Mouse (Mus musculus) adrenal gland, postnatal 0 days (tissue): ENCODE data around the gene Gabbr2. TPM values are rescaled to one million over a fixed set of nuclear protein-coding genes. Genes with fewer than 3 reads are reported as not detected.

ENCODE experiments used
- polyA plus RNA-seq: library from polyadenylated mRNA; unstranded; fragments of >200 nt; fragmentation: Nextera tagmentation; extraction: Ambion mirVana; gene quantifications from 2 replicates; pipeline ENCODE4 v1.2.1, GENCODE M21; 2015

Gabbr2 gene
- 0.17 and 0.41 TPM in 2 replicates for polyA plus RNA-seq

DNA sequence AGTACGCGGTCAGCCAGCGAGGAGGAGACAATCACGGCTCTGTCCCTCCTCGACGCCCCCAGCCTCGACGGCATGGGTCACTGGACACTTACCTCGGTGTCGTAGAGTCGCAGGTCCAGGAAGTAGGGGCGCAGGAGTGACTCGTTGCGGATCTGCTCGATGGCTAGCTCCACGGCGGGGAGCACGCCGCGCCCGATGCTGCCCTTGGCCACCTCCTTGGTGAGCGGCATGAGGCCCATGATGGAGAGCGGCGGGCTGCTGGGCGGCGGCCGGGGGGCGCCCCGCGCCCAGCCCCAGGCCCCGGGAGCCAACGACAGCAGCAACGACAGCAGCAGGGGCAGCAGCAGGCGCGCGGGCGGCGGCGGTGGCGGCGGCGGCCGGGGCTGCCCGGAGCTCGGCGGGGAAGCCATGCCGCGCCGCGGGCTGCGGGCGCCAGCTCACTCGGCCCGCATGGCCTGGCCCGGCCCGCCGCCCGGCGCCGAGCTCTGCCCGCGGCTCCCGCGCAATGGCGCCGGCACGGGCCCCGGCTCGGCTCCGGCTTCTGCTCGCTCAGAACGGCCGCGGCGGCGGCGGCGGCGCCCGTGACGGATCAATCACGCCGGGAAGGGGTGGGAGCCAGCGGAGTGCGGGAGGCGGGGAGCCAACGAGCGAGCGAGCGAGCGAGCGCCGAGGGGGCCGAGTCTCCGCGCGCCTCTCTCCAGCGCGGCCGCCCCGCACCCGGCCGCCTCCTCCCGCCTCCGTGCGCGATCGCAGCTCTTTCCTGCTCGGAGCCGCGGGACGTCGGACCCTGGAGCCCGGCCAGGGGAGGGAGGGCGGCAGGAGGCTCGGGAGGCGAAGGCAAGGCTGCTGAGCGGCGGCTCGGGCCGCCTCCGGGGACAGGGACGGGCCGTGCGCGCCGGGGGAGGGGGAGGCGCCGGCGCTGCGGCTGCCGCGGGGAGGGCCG is at the start of gene Gabbr2:
TSS of gene Gabbr2 (minus strand) at position 858 of the 943 bp plus-strand sequence.

DNA sequence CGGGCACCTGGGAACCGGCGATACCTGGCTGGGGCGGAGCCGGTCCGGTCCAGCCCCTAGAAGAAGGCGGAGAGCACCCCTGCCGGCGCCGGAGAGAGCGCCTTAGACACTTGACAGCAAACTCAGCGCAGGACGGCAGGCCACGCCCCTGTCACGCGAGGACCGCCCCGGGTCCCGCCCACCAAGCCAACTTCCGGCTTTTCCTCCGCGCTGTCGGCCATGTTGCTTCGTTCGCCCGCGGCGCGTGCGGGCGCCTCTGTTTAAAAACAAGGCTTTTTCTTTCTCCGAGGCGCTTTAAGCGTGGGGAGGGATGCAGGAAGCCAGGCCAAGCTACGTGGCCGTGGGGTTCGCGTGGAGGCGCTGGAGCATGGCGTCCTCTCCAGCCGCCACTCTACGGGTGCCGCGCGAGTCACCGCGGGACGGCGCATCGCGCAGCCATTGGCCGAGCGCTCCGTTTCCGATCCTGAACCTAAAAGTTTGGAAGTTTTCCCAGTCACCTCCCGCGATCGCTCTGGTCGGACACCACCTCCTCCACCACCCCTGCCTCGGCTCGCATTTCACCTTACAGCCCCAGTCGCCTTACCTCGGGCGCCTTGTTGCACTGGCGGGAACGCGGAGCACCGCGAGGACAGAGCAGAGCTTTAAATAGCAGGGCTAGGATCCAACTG is 341.5 kb downstream of the Gabbr2 start, which contains the start of gene Tbc1d2:
TSS of gene Tbc1d2 (minus strand) at position 124 of the 668 bp plus-strand sequence.

Other genes starting within 250 kb of the Gabbr2 start
- gene Anks6, start 65.6 kb upstream of the Gabbr2 start, polyA plus RNA-seq = 2.0 and 3.1 TPM in 2 replicates
- 5.4 and 6.0 TPM in 2 replicates for gene Galnt12, start 100.0 kb upstream of the Gabbr2 start, polyA plus RNA-seq
- gene Col15a1, start 216.3 kb upstream of the Gabbr2 start, polyA plus RNA-seq = 8.2 and 8.7 TPM in 2 replicates